8 mouse cellular contexts compared by ENCODE assay signal in genomic region chr16:20733731-20734730, GRCm38 (mm10). TPM values are rescaled to one million over a fixed set of nuclear protein-coding genes. Genes with fewer than 3 reads are reported as not detected.
DNase-seq lines count a peak whose midpoint lies in the region; ATAC-seq and TF ChIP-seq lines count a peak whose summit lies in the region.

Gene Thpo, minus strand, starts transcription at chr16:20734511.

- no peaks in the 10 kb centered on the region for H3K4me1 ChIP-seq in cortical plate, adult 2 months (ENCODE audit: control insufficient read depth, insufficient read depth, low read length)
- H3K4me1 ChIP-seq in heart, postnatal 0 days (ENCODE audit: control insufficient read depth, insufficient read depth), result peaks cover 10% of the 10 kb centered on the region; the same call in 1 of the 2 replicates
- H3K4me1 ChIP-seq in liver, postnatal 0 days (ENCODE audit: insufficient read depth), result peaks cover 17% of the 10 kb centered on the region

- peaks cover 64% of the 10 kb centered on the region for H3K27me3 ChIP-seq in heart, postnatal 0 days (ENCODE audit: control insufficient read depth, insufficient read depth, low read length)
- peaks cover 48% of the 10 kb centered on the region for H3K27me3 ChIP-seq in liver, postnatal 0 days (ENCODE audit: insufficient read depth, low read length)

- TF ChIP-seq POLR2A in cortical plate, adult 2 months (IDR thresholded peaks at IDR 0.05; ENCODE audit: extremely low read depth, insufficient read depth, low read length), result no peak

- WGBS in heart, postnatal 0 days, result 5% methylated on average over 45 of the region's 45 CpGs
- 10% methylated on average over 45 of the region's 45 CpGs for WGBS in liver, postnatal 0 days (ENCODE audit: insufficient replicate concordance)

- H3K9me3 ChIP-seq in heart, postnatal 0 days (replicated peaks; ENCODE audit: control insufficient read depth, low read length), result no peaks in the 10 kb centered on the region
- no peaks in the 10 kb centered on the region for H3K9me3 ChIP-seq in liver, postnatal 0 days (ENCODE audit: low read length)

- peak within 1 kb of the TSS; percentile 99 for H3K4me2 ChIP-seq in heart, postnatal 0 days (ENCODE audit: low read depth, low read length)
- peak within 1 kb of the TSS; percentile 92 for H3K4me2 ChIP-seq in liver, postnatal 0 days (ENCODE audit: low read depth, low read length)

- no peak for ATAC-seq in heart, postnatal 0 days (ENCODE audit: insufficient read depth, low read depth)
- no peak for ATAC-seq in liver, postnatal 0 days
- ATAC-seq in monocyte, adult 5-6 weeks (replicated peaks; ENCODE audit: insufficient number of reproducible peaks, low FRiP score, low TSS enrichment, poor library complexity, severe bottlenecking), result no peak

- no peak for TF ChIP-seq EP300 in heart, postnatal 0 days (IDR thresholded peaks at IDR 0.05; ENCODE audit: low read depth)
- TF ChIP-seq EP300 in liver, postnatal 0 days (IDR thresholded peaks at IDR 0.05; ENCODE audit: low read depth), result no peak

- DNase-seq in layer of hippocampus, adult 18-20 months (ENCODE audit: low spot score in 2 of 2), result peak in 1 of 2 experiments; percentile 73
- no peak for DNase-seq in layer of hippocampus, adult 9-10 months (ENCODE audit: low spot score)
- no peak for DNase-seq in heart, postnatal 0 days (ENCODE audit: low spot score)
- peak; percentile 40 for DNase-seq in liver, postnatal 0 days
- DNase-seq in right cerebral cortex, postnatal 4 days, result no peak
- no peak for DNase-seq in layer of hippocampus, adult 11-12 months (ENCODE audit: low spot score)

- H3K36me3 ChIP-seq in heart, postnatal 0 days (replicated peaks; ENCODE audit: control insufficient read depth, insufficient read depth, low read length), result no peaks in the 10 kb centered on the region
- no peaks in the 10 kb centered on the region for H3K36me3 ChIP-seq in liver, postnatal 0 days (replicated peaks; ENCODE audit: insufficient read depth, low read length)

- no peak for TF ChIP-seq CTCF in cortical plate, adult 2 months (IDR thresholded peaks at IDR 0.05; ENCODE audit: extremely low read depth, insufficient read depth, low read length)
- TF ChIP-seq CTCF in heart, postnatal 0 days (IDR thresholded peaks at IDR 0.05; ENCODE audit: low read depth), result no peak
- TF ChIP-seq CTCF in liver, postnatal 0 days (IDR thresholded peaks at IDR 0.05; ENCODE audit: low read depth), result no peak

- 0 out of 2 replicates have a peak within 1 kb of the TSS, but pooled peaks have one; percentile 54 for H3K9ac ChIP-seq in heart, postnatal 0 days (replicated peaks; ENCODE audit: low read depth, low read length)
- peak within 1 kb of the TSS; percentile 60 for H3K9ac ChIP-seq in liver, postnatal 0 days (replicated peaks)

- peak within 1 kb of the TSS; percentile 57 for H3K4me3 ChIP-seq in cortical plate, adult 2 months (ENCODE audit: insufficient read depth, low read length)
- peak within 1 kb of the TSS; percentile 66 for H3K4me3 ChIP-seq in heart, postnatal 0 days (ENCODE audit: low read depth, low read length)
- peak within 1 kb of the TSS; percentile 58 for H3K4me3 ChIP-seq in liver, postnatal 0 days (ENCODE audit: low read depth, low read length)

- H3K27ac ChIP-seq in cortical plate, adult 2 months (ENCODE audit: insufficient read depth, low read length), result no peak within 1 kb of the TSS
- no peak within 1 kb of the TSS for H3K27ac ChIP-seq in heart, postnatal 0 days (ENCODE audit: low read depth)
- no peak within 1 kb of the TSS for H3K27ac ChIP-seq in liver, postnatal 0 days (ENCODE audit: low read depth)

RNA-seq across cellular contexts. Expression of gene Thpo, which starts in this region (rescaled TPM):
- total RNA-seq in layer of hippocampus, adult 18-20 months (2021), result 10 to 100 TPM; 12.6 to 13.4 TPM
- polyA plus RNA-seq in cortical plate, adult 2 months (2012; rRNA removed), result 20.6 and 27.1 TPM in 2 replicates
- 0.46 TPM in 1 of 2 replicates, not detected in the other for total RNA-seq in heart, postnatal 0 days (2014; rRNA removed; ENCODE audit: low replicate concordance)
- polyA plus RNA-seq in heart, postnatal 0 days (2015; fragmentation: Nextera tagmentation; extraction: Ambion mirVana), result 0.12 and 0.14 TPM in 2 replicates
- polyA plus RNA-seq in liver, postnatal 0 days (2015; fragmentation: Nextera tagmentation; extraction: Ambion mirVana), result 8.6 and 8.9 TPM in 2 replicates
- not detected in 3 replicates for total RNA-seq in monocyte, adult 5-6 weeks (2017)
